Mouse (Mus musculus): ENCODE measurements around the gene Apoa4.

Gene Apoa4

GRCm38 (mm10) chr9:46240526-46241153 is at the start of gene Apoa4:
Gene Apoa4 (plus strand): TSS chr9:46240696.
- in situ Hi-C loops (cut with MboI, MseI) = no loop called here

- in situ Hi-C loops (cut with MboI, MseI) = no loop called here
These were observed 49.3 kb upstream of the Apoa4 start for GRCm38 (mm10) chr9:46191234-46191633.

- in situ Hi-C loops (cut with MboI, MseI) = no loop called here
These were observed 48.9 kb upstream of the Apoa4 start for GRCm38 (mm10) chr9:46191644-46192043.

GRCm38 (mm10) chr9:46192642-46193041 is 47.9 kb upstream of the Apoa4 start:
- in situ Hi-C loops (cut with MboI, MseI) = no loop called here

- in situ Hi-C loops (cut with MboI, MseI) = loop anchor here (5.0 kb wide), 2 partner anchors 72 to 198 kb away; partner anchors contain the start of gene Apoa5
These were observed 45.7 kb upstream of the Apoa4 start for GRCm38 (mm10) chr9:46194809-46195208.

- in situ Hi-C loops (cut with MboI, MseI) = loop anchor here (5.0 kb wide), 2 partner anchors 71 to 199 kb away; partner anchors contain the start of gene Apoa5
These were observed 43.8 kb upstream of the Apoa4 start for GRCm38 (mm10) chr9:46196699-46197169.

GRCm38 (mm10) chr9:46198461-46198860 is 42.0 kb upstream of the Apoa4 start:
- in situ Hi-C loops (cut with MboI, MseI) = loop anchor here (5.0 kb wide), 2 partner anchors 69 to 201 kb away; partner anchors contain the start of gene Apoa5

GRCm38 (mm10) chr9:46198936-46199335 is 41.6 kb upstream of the Apoa4 start:
- in situ Hi-C loops (cut with MboI, MseI) = loop anchor here (5.0 kb wide), 2 partner anchors 68 to 202 kb away; partner anchors contain the start of gene Apoa5

GRCm38 (mm10) chr9:46199609-46200008 is 40.9 kb upstream of the Apoa4 start:
- in situ Hi-C loops (cut with MboI, MseI) = loop anchor here (5.0 kb wide), 2 partner anchors 68 to 202 kb away; partner anchors contain the start of gene Apoa5

GRCm38 (mm10) chr9:46206834-46207500 is 33.5 kb upstream of the Apoa4 start:
- in situ Hi-C loops (cut with MboI, MseI) = no loop called here

- in situ Hi-C loops (cut with MboI, MseI) = no loop called here
These were observed 33.0 kb upstream of the Apoa4 start for GRCm38 (mm10) chr9:46207501-46207869.

- in situ Hi-C loops (cut with MboI, MseI) = no loop called here
These were observed 32.0 kb upstream of the Apoa4 start for GRCm38 (mm10) chr9:46208401-46208974.

GRCm38 (mm10) chr9:46210473-46210872 is 30.0 kb upstream of the Apoa4 start:
- in situ Hi-C loops (cut with MboI, MseI) = loop anchor here (5.0 to 10.0 kb wide), 2 partner anchors 353 to 1396 kb away; no protein-coding TSS in a partner anchor

- in situ Hi-C loops (cut with MboI, MseI) = loop anchor here (5.0 to 10.0 kb wide), 2 partner anchors 357 to 1399 kb away; no protein-coding TSS in a partner anchor
These were observed 26.2 kb upstream of the Apoa4 start for GRCm38 (mm10) chr9:46214276-46214675.

GRCm38 (mm10) chr9:46214946-46215337 is 25.6 kb upstream of the Apoa4 start:
- in situ Hi-C loops (cut with MboI, MseI) = loop anchor here (5.0 to 10.0 kb wide), 2 partner anchors 358 to 1400 kb away; no protein-coding TSS in a partner anchor

- in situ Hi-C loops (cut with MboI, MseI) = loop anchor here (10.0 kb wide), 1 partner anchor 1401 kb away; no protein-coding TSS in a partner anchor
These were observed 24.9 kb upstream of the Apoa4 start for GRCm38 (mm10) chr9:46215338-46216322.

GRCm38 (mm10) chr9:46216744-46217470 is 23.6 kb upstream of the Apoa4 start:
- in situ Hi-C loops (cut with MboI, MseI) = loop anchor here (10.0 kb wide), 1 partner anchor 1402 kb away; no protein-coding TSS in a partner anchor

GRCm38 (mm10) chr9:46218176-46218575 is 22.3 kb upstream of the Apoa4 start:
- in situ Hi-C loops (cut with MboI, MseI) = loop anchor here (10.0 kb wide), 1 partner anchor 1403 kb away; no protein-coding TSS in a partner anchor

- in situ Hi-C loops (cut with MboI, MseI) = no loop called here
These were observed 17.4 kb upstream of the Apoa4 start for GRCm38 (mm10) chr9:46223090-46223489.

- in situ Hi-C loops (cut with MboI, MseI) = no loop called here
These were observed 16.4 kb upstream of the Apoa4 start for GRCm38 (mm10) chr9:46224101-46224500.

Measured in T-helper 1 cell (primary cell).